Mouse (Mus musculus) brain, embryonic 14.5 days (tissue): ENCODE measurements around the gene Bbc3.

Experiments
- CTCF ChIP-seq: fragments of 200-500 bp; IDR thresholded peaks from 2 replicates; pipeline ENCODE4 v1.5.1; 2012; ENCODE audit warnings: inconsistent platforms, mild to moderate bottlenecking, moderate library complexity, borderline replicate concordance; ENCODE audit not compliant: insufficient read depth, insufficient read length; ENCODE audit errors: extremely low read depth
- POLR2A ChIP-seq: fragments of 200-500 bp; IDR thresholded peaks from 2 replicates; pipeline ENCODE4 v1.6.1; 2012; ENCODE audit warnings: mild to moderate bottlenecking, inconsistent platforms, borderline replicate concordance; ENCODE audit not compliant: poor library complexity, insufficient read depth, insufficient read length, severe bottlenecking; ENCODE audit errors: extremely low read depth

GRCm38 (mm10) chr7:16284904-16285303, 23.3 kb upstream of the Bbc3 start:
- TF ChIP-seq POLR2A: no peak
- no peak for TF ChIP-seq CTCF
